Mouse (Mus musculus): ENCODE measurements around the gene Ebf1. TPM values are rescaled to one million over a fixed set of nuclear protein-coding genes. Genes with fewer than 3 reads are reported as not detected.

The Ebf1 gene
- polyA plus RNA-seq, 1 experiment from 2014 or later, result 3.6 TPM

- Histone ChIP-seq H3K4me1 (replicated peaks; ENCODE audit: control insufficient read depth, insufficient read depth) (no peaks in the 10 kb centered on the region), H3K9me3 (ENCODE audit: control insufficient read depth, low read length) (no peaks in the 10 kb centered on the region), H3K4me3 (ENCODE audit: low read depth, low read length) (no peak overlapping the region), H3K4me2 (replicated peaks; ENCODE audit: low read depth) (no peak overlapping the region), H3K27me3 (ENCODE audit: control insufficient read depth, insufficient read depth, low read length) (no peaks in the 10 kb centered on the region), H3K27ac (replicated peaks) (no peak overlapping the region), H3K9ac (ENCODE audit: low read length) (no peak overlapping the region), H3K36me3 (ENCODE audit: control insufficient read depth, insufficient read depth, low read length) (no peaks in the 10 kb centered on the region)
- ATAC-seq (ENCODE audit: low FRiP score, low TSS enrichment) (no peak), DNase-seq (ENCODE audit: low spot score) (no peak)
- no peak for TF ChIP-seq CTCF (IDR thresholded peaks at IDR 0.05; ENCODE audit: low read depth)
- no peak for TF ChIP-seq EP300 (optimal IDR thresholded peaks at IDR 0.05)
- WGBS, result 70% methylated on average over 4 of the region's 4 CpGs
Observed at GRCm38 (mm10) chr11:44715776-44716175, 98.7 kb downstream of the Ebf1 start.

GRCm38 (mm10) chr11:44716928-44717327 lies 99.8 kb downstream of the Ebf1 start:
- Histone ChIP-seq H3K4me3 (ENCODE audit: low read depth, low read length) (no peak overlapping the region), H3K9me3 (ENCODE audit: control insufficient read depth, low read length) (no peaks in the 10 kb centered on the region), H3K4me1 (replicated peaks; ENCODE audit: control insufficient read depth, insufficient read depth) (no peaks in the 10 kb centered on the region), H3K9ac (ENCODE audit: low read length) (no peak overlapping the region), H3K36me3 (ENCODE audit: control insufficient read depth, insufficient read depth, low read length) (no peaks in the 10 kb centered on the region), H3K4me2 (replicated peaks; ENCODE audit: low read depth) (no peak overlapping the region), H3K27ac (replicated peaks) (no peak overlapping the region), H3K27me3 (ENCODE audit: control insufficient read depth, insufficient read depth, low read length) (no peaks in the 10 kb centered on the region)
- 34% methylated on average over 6 of the region's 6 CpGs for WGBS
- ATAC-seq (ENCODE audit: low FRiP score, low TSS enrichment) (no peak), DNase-seq (ENCODE audit: low spot score) (no peak)
- no peak for TF ChIP-seq CTCF (IDR thresholded peaks at IDR 0.05; ENCODE audit: low read depth)
- TF ChIP-seq EP300 (optimal IDR thresholded peaks at IDR 0.05), result no peak

- WGBS, result 69% methylated on average over 7 of the region's 7 CpGs
- Histone ChIP-seq H3K4me2 (replicated peaks; ENCODE audit: low read depth) (no peak overlapping the region), H3K9me3 (ENCODE audit: control insufficient read depth, low read length) (no peaks in the 10 kb centered on the region), H3K4me1 (replicated peaks; ENCODE audit: control insufficient read depth, insufficient read depth) (no peaks in the 10 kb centered on the region), H3K27ac (replicated peaks) (no peak overlapping the region), H3K27me3 (ENCODE audit: control insufficient read depth, insufficient read depth, low read length) (no peaks in the 10 kb centered on the region), H3K36me3 (ENCODE audit: control insufficient read depth, insufficient read depth, low read length) (no peaks in the 10 kb centered on the region), H3K4me3 (ENCODE audit: low read depth, low read length) (no peak overlapping the region), H3K9ac (ENCODE audit: low read length) (no peak overlapping the region)
- ATAC-seq (ENCODE audit: low FRiP score, low TSS enrichment) (no peak), DNase-seq (ENCODE audit: low spot score) (no peak)
- no peak for TF ChIP-seq CTCF (IDR thresholded peaks at IDR 0.05; ENCODE audit: low read depth)
- TF ChIP-seq EP300 (optimal IDR thresholded peaks at IDR 0.05), result no peak
Observed at GRCm38 (mm10) chr11:44717636-44718035, 100.5 kb downstream of the Ebf1 start.

GRCm38 (mm10) chr11:44721976-44722375 lies 104.9 kb downstream of the Ebf1 start:
- no peak for TF ChIP-seq EP300 (optimal IDR thresholded peaks at IDR 0.05)
- no peak for TF ChIP-seq CTCF (IDR thresholded peaks at IDR 0.05; ENCODE audit: low read depth)
- no peak overlapping the region for H3K9ac ChIP-seq (ENCODE audit: low read length)
- H3K9me3 ChIP-seq (ENCODE audit: control insufficient read depth, low read length), result no peaks in the 10 kb centered on the region
- DNase-seq (ENCODE audit: low spot score) (no peak), ATAC-seq (ENCODE audit: low FRiP score, low TSS enrichment) (no peak)
- no peak overlapping the region for H3K27ac ChIP-seq (replicated peaks)
- H3K4me3 ChIP-seq (ENCODE audit: low read depth, low read length), result no peak overlapping the region
- H3K36me3 ChIP-seq (ENCODE audit: control insufficient read depth, insufficient read depth, low read length), result no peaks in the 10 kb centered on the region
- H3K4me2 ChIP-seq (replicated peaks; ENCODE audit: low read depth), result no peak overlapping the region
- H3K27me3 ChIP-seq (ENCODE audit: control insufficient read depth, insufficient read depth, low read length), result no peaks in the 10 kb centered on the region
- 89% methylated on average over 4 of the region's 4 CpGs for WGBS
- H3K4me1 ChIP-seq (replicated peaks; ENCODE audit: control insufficient read depth, insufficient read depth), result no peaks in the 10 kb centered on the region

- Histone ChIP-seq H3K9ac (ENCODE audit: low read length) (no peak overlapping the region), H3K4me1 (replicated peaks; ENCODE audit: control insufficient read depth, insufficient read depth) (no peaks in the 10 kb centered on the region), H3K27me3 (ENCODE audit: control insufficient read depth, insufficient read depth, low read length) (no peaks in the 10 kb centered on the region), H3K36me3 (ENCODE audit: control insufficient read depth, insufficient read depth, low read length) (no peaks in the 10 kb centered on the region), H3K4me3 (ENCODE audit: low read depth, low read length) (no peak overlapping the region), H3K4me2 (replicated peaks; ENCODE audit: low read depth) (no peak overlapping the region), H3K27ac (replicated peaks) (no peak overlapping the region), H3K9me3 (ENCODE audit: control insufficient read depth, low read length) (no peaks in the 10 kb centered on the region)
- 73% methylated on average over 6 of the region's 6 CpGs for WGBS
- DNase-seq (ENCODE audit: low spot score), result no peak
- TF ChIP-seq CTCF (IDR thresholded peaks at IDR 0.05; ENCODE audit: low read depth), result no peak
- no peak for TF ChIP-seq EP300 (optimal IDR thresholded peaks at IDR 0.05)
- ATAC-seq (ENCODE audit: low FRiP score, low TSS enrichment), result no peak
Observed at GRCm38 (mm10) chr11:44723950-44724502, 106.9 kb downstream of the Ebf1 start.

- H3K9ac ChIP-seq (ENCODE audit: low read length), result no peak overlapping the region
- no peak for DNase-seq (ENCODE audit: low spot score)
- H3K4me1 ChIP-seq (replicated peaks; ENCODE audit: control insufficient read depth, insufficient read depth), result no peaks in the 10 kb centered on the region
- no peaks in the 10 kb centered on the region for H3K36me3 ChIP-seq (ENCODE audit: control insufficient read depth, insufficient read depth, low read length)
- H3K27ac ChIP-seq (replicated peaks), result no peak overlapping the region
- no peak for ATAC-seq (ENCODE audit: low FRiP score, low TSS enrichment)
- 75% methylated on average over 5 of the region's 5 CpGs for WGBS
- H3K27me3 ChIP-seq (ENCODE audit: control insufficient read depth, insufficient read depth, low read length), result no peaks in the 10 kb centered on the region
- H3K4me2 ChIP-seq (replicated peaks; ENCODE audit: low read depth), result no peak overlapping the region
- no peaks in the 10 kb centered on the region for H3K9me3 ChIP-seq (ENCODE audit: control insufficient read depth, low read length)
- TF ChIP-seq CTCF (IDR thresholded peaks at IDR 0.05; ENCODE audit: low read depth) (no peak), EP300 (optimal IDR thresholded peaks at IDR 0.05) (no peak)
- H3K4me3 ChIP-seq (ENCODE audit: low read depth, low read length), result no peak overlapping the region
Observed at GRCm38 (mm10) chr11:44725732-44726131, 108.6 kb downstream of the Ebf1 start.

All from stomach, postnatal 0 days (tissue).